Mouse (Mus musculus) intestine, postnatal 0 days (tissue): ENCODE data around the gene Slc35f3. TPM values are rescaled to one million over a fixed set of nuclear protein-coding genes. Genes with fewer than 3 reads are reported as not detected.

Experiments used
- ATAC-seq: fragments of 200-750 bp; cut with Nextera tagmentation; 2 replicates; pipeline ENCODE4 v1.8.0; 2017; ENCODE audit warnings: mild to moderate bottlenecking, moderate TSS enrichment, moderate library complexity
- H3K27ac ChIP-seq: fragments of 300-500 bp; sonication (generic); 2 replicates; pipeline ENCODE4 v1.5.1; 2014; ENCODE audit warnings: mild to moderate bottlenecking, low read depth, low read length, moderate library complexity
- H3K27me3 ChIP-seq: fragments of 300-500 bp; sonication (generic); replicated peaks from 2 replicates; pipeline ENCODE4 v1.6.1; 2014; ENCODE audit warnings: low read length, mixed read lengths; ENCODE audit not compliant: control insufficient read depth, insufficient read depth
- H3K36me3 ChIP-seq: fragments of 300-500 bp; sonication (generic); 2 replicates; pipeline ENCODE4 v1.6.1; 2014; ENCODE audit warnings: mild to moderate bottlenecking, moderate library complexity; ENCODE audit not compliant: control insufficient read depth, insufficient read depth
- H3K4me1 ChIP-seq: fragments of 300-500 bp; sonication (generic); replicated peaks from 2 replicates; pipeline ENCODE4 v1.6.1; 2014; ENCODE audit warnings: antibody characterized with exemption, low read length, mixed read lengths; ENCODE audit not compliant: control insufficient read depth, insufficient read depth
- H3K4me2 ChIP-seq: fragments of 300-500 bp; sonication (generic); replicated peaks from 2 replicates; pipeline ENCODE4 v1.6.1; 2014; ENCODE audit warnings: low read depth, mild to moderate bottlenecking, moderate library complexity
- H3K4me3 ChIP-seq: fragments of 300-500 bp; sonication (generic); 2 replicates; pipeline ENCODE4 v1.5.1; 2014; ENCODE audit warnings: low read depth, low read length
- H3K9ac ChIP-seq: fragments of 300-500 bp; sonication (generic); 2 replicates; pipeline ENCODE4 v1.6.1; 2014; ENCODE audit warnings: mild to moderate bottlenecking, low read depth, low read length
- H3K9me3 ChIP-seq: fragments of 300-500 bp; sonication (generic); 2 replicates; pipeline ENCODE4 v1.6.1; 2016; ENCODE audit warnings: mixed run types; ENCODE audit not compliant: control insufficient read depth
- CTCF ChIP-seq: sonication (generic); IDR thresholded peaks from 2 replicates; pipeline ENCODE4 v1.5.1; 2016; ENCODE audit warnings: low read depth, mild to moderate bottlenecking, control low read depth, antibody characterized with exemption, moderate library complexity
- WGBS: fragments of 180-500 bp; shearing (Covaris S2); extraction: QIAGEN DNeasy Blood & Tissue Kit; methylation state at CpG from one replicate; pipeline ENCODE4 v1.1.7; 2014; 5-methylcytosine and 5-hydroxymethylcytosine counted together
- polyA plus RNA-seq: library from polyadenylated mRNA; unstranded; fragments of >200 nt; fragmentation: Nextera tagmentation; extraction: Ambion mirVana; gene quantifications from 2 replicates; pipeline ENCODE4 v1.2.1, GENCODE M21; 2015

The Slc35f3 gene
- polyA plus RNA-seq, result 0.10 and 0.41 TPM in 2 replicates

DNA sequence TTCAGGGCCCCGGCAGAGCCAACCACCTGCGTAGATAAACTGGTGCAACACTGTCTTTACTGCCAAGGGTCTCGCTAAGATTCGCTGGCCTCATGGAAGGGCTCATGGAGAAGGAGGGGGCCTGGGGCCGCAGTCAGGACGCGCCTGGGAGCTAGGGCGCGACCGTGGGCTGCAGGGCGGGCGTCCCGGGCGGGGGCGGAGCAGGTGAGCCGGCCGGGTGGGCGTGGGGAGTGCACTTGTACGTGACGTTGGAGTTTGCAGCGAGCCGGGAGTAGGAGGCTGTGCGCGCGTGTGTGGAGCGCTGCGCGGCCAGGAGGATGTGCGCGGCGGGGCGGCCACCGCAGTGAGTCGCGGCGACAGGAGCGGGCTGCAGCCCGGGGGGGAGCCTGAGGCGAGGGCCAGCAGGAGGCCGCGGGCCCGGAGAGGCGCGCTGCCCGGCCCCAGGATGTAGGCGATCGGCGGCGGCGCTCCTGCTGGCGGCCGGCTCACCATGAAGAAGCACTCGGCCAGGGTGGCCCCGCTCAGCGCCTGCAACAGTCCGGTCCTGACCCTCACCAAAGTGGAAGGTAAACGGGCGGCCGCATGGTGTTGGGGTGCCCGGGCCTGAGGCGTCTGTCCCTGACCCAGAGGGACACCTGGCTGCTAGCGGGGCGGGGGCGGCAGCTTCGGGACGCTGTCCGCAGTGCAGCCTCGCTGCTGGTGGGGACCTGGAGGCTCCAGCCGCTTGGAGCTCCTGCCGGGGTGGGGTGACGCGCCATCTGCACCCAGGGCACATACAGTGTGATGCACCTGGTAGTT, at the start of gene Slc35f3:
Slc35f3 (plus strand) TSS at position 263 of the 798 bp plus-strand sequence.
- Histone ChIP-seq H3K4me2 (peak within 1 kb of the TSS; percentile 75), H3K27me3 (peaks cover 12% of the 10 kb centered on the region), H3K36me3 (no peaks in the 10 kb centered on the region), H3K4me3 (peak within 1 kb of the TSS; percentile 44), H3K9me3 (no peaks in the 10 kb centered on the region), H3K4me1 (no peaks in the 10 kb centered on the region), H3K27ac (no peak within 1 kb of the TSS), H3K9ac (0 out of 2 replicates have a peak within 1 kb of the TSS, but pooled peaks have one; percentile 17)
- no peak for TF ChIP-seq CTCF
- under 1% methylated on average over 63 of the region's 72 CpGs for WGBS
- peak; percentile 36; the same call in 1 of the 2 replicates for ATAC-seq

DNA sequence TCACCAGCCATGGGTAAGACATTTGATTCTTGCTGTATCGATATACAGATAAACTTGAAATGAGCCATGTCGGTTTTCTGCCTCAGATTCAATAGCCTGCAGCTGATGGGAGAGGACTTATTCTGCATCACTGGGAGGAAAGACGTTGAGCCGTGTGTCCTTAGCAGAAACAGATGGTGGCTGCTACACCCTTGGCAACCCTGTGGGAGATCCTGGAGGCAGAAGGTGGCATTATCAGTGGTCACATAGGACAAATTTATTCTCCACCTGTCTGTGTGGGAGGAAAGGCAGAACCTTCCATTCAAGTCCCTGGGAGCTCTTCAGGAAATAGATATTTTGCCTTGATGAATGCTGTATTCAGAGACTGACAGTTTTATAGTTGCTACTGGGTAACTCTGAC, 47.9 kb upstream of the Slc35f3 start:
- no peaks in the 10 kb centered on the region for H3K9me3 ChIP-seq

DNA sequence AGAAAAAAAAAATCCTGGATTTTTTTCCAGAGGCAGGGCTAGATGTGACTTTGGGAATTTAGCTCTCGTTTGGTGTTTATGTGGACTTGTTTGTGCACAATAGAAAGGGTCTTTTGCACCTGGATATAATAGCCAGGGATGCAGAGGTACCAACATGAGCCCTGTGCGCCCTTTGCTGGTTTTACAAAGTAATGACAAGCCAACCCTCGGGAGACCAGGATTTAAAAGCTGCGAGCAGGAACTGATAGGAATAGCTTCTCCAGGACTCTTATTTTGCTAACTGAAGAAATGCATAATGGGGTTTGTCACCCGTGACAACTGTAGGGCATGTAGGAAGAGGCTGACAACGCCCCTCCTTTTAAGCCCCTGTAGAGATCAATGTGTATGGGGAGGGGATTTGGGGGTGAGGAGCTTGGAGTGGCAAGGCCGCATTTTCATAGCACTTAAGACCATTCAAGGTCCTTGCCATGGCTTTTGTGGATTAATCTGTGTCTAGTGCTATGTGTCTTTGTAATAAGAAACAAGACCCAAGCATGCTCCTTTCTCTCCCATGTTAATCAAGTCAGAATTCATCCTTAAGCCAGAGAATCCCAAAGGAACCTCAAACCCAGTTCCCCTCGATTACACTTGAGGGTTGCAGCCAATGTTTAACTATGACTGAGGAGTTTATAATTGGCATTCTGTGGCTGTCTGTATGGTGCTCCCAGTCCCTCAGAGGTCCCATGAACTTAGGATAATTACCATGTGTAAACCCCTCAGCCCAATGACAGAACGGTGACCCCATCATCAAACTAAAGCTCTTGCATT, 41.6 kb upstream of the Slc35f3 start:
- Histone ChIP-seq H3K4me3 (no peak overlapping the region), H3K4me1 (no peaks in the 10 kb centered on the region), H3K4me2 (no peak overlapping the region), H3K27me3 (no peaks in the 10 kb centered on the region), H3K9ac (no peak overlapping the region), H3K9me3 (no peaks in the 10 kb centered on the region), H3K27ac (no peak overlapping the region), H3K36me3 (no peaks in the 10 kb centered on the region)
- no peak for TF ChIP-seq CTCF
- no peak for ATAC-seq
- 55% methylated on average over 9 of the region's 9 CpGs for WGBS

More for the DNA sequence above, 47.9 kb upstream of the Slc35f3 start:
- H3K9ac ChIP-seq, result no peak overlapping the region
- WGBS, result 79% methylated on average over 4 of the region's 4 CpGs
- no peak overlapping the region for H3K4me3 ChIP-seq
- ATAC-seq, result no peak
- no peaks in the 10 kb centered on the region for H3K4me1 ChIP-seq
- no peak overlapping the region for H3K27ac ChIP-seq
- H3K36me3 ChIP-seq, result no peaks in the 10 kb centered on the region
- H3K27me3 ChIP-seq, result no peaks in the 10 kb centered on the region
- H3K4me2 ChIP-seq, result no peak overlapping the region
- no peak for TF ChIP-seq CTCF

DNA sequence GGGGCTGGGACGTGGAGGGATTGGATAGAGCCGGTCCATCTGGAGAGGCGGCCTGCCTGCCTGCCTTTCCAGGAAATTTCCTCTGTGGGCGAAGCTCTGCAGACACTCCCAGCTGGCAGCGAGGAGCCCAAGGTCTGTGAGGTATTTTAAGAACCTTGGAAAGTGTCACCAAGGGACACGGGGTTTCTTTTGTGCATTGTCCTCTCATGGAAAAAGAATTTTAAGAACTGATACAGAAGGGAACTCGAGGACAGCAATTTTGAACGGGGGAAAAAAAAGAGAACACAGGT, 41.0 kb upstream of the Slc35f3 start:
- H3K4me3 ChIP-seq, result no peak overlapping the region
- H3K9ac ChIP-seq, result no peak overlapping the region
- no peaks in the 10 kb centered on the region for H3K9me3 ChIP-seq
- 60% methylated on average over 8 of the region's 8 CpGs for WGBS
- H3K4me1 ChIP-seq, result no peaks in the 10 kb centered on the region
- H3K36me3 ChIP-seq, result no peaks in the 10 kb centered on the region
- H3K27ac ChIP-seq, result no peak overlapping the region
- H3K27me3 ChIP-seq, result no peaks in the 10 kb centered on the region
- no peak overlapping the region for H3K4me2 ChIP-seq
- TF ChIP-seq CTCF, result no peak
- no peak for ATAC-seq

DNA sequence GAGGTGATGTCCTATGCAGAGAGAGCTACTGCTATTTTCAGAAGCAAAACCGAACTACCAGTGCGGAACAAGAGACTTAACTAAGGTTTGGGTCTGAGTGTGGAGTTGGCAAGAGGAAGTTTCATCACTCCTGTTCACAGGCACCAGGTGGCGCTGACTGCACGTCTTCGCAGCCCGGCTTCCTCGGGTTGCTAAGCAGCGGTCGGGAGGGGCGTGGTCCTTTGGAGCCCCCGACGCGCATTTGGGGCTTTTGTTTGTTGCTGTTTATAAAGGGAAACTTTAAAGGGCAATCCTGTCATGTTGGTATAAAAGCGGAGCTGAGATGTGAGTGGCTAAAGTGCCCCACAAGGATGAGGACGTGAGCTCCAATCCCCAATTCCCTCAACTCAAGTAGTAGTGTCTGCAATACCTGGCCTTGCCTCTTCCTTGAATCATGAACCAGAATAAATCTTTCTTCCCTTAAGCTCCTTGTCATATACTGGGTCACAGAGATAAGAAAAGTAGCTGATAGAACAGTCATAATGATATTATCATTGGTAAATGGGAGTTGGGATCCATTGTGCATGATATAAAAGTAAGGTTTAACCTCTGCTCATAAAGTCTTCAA, 40.1 kb upstream of the Slc35f3 start:
- Histone ChIP-seq H3K27me3 (no peaks in the 10 kb centered on the region), H3K9me3 (no peaks in the 10 kb centered on the region), H3K9ac (no peak overlapping the region), H3K4me2 (no peak overlapping the region), H3K36me3 (no peaks in the 10 kb centered on the region), H3K4me1 (no peaks in the 10 kb centered on the region), H3K27ac (no peak overlapping the region), H3K4me3 (no peak overlapping the region)
- TF ChIP-seq CTCF, result peak; percentile 85
- 3% methylated on average over 15 of the region's 15 CpGs for WGBS
- ATAC-seq, result no peak

DNA sequence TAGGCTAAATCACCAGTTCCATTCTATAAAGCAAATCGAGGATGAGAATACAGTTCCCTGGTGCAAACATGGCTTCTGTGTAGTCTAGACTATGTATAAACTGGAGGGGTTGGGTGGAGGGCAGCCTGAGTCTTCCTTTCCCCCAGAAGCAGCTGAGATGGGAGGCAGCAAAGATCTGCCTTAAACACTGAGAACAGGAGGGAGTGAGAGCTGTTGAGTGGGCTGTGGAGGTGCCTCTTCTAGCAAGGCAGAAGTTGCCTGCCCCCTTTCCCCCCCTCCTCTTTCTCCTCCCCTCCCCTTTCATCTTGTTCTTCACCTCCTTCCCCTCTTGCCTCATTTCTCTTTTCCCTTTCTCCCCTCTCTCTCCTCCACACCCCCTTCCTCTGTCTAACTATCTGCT, 33.2 kb upstream of the Slc35f3 start:
- no peak overlapping the region for H3K9ac ChIP-seq
- H3K27me3 ChIP-seq, result no peaks in the 10 kb centered on the region
- no peak overlapping the region for H3K4me3 ChIP-seq
- H3K27ac ChIP-seq, result no peak overlapping the region
- no peaks in the 10 kb centered on the region for H3K36me3 ChIP-seq
- no peak overlapping the region for H3K4me2 ChIP-seq
- no peaks in the 10 kb centered on the region for H3K9me3 ChIP-seq
- WGBS, result 54% methylated on average over 1 of the region's 1 CpGs
- TF ChIP-seq CTCF, result no peak
- H3K4me1 ChIP-seq, result no peaks in the 10 kb centered on the region
- ATAC-seq, result no peak
